Mouse (Mus musculus): Measurements from ENCODE around the gene Pard3b. TPM values are rescaled to one million over a fixed set of nuclear protein-coding genes. Genes with fewer than 3 reads are reported as not detected.

The Pard3b gene
- total and polyA plus RNA-seq, 2 experiments: 0.50 to 3.0 TPM

- peak; percentile 30 for DNase-seq (ENCODE audit: extremely low read depth, low read depth, low spot score)
- no peak for TF ChIP-seq CTCF (IDR thresholded peaks at IDR 0.05; ENCODE audit: low read depth, low read length)
- TF ChIP-seq POLR2A (IDR thresholded peaks at IDR 0.05; ENCODE audit: extremely low read depth, insufficient read depth, low read length): no peak
- Histone ChIP-seq H3K27ac (replicated peaks; ENCODE audit: insufficient read depth, low read depth, low read length) (no peak overlapping the region), H3K79me2 (ENCODE audit: control insufficient read depth, insufficient read depth, low read length) (no peaks in the 10 kb centered on the region), H3K4me3 (ENCODE audit: insufficient read depth, low read depth, low read length) (no peak overlapping the region), H3K9ac (ENCODE audit: low read depth, low read length) (no peak overlapping the region), H3K36me3 (ENCODE audit: control insufficient read depth, insufficient read depth, low read length) (no peaks in the 10 kb centered on the region), H3K4me1 (ENCODE audit: control insufficient read depth, insufficient read depth, low read length) (no peaks in the 10 kb centered on the region), H3K27me3 (ENCODE audit: control insufficient read depth, insufficient read depth, low read length) (no peaks in the 10 kb centered on the region)
- 100% methylated on average over 1 of the region's 1 CpGs for WGBS
These were observed 483.8 kb downstream of the Pard3b start for GRCm38 (mm10) chr1:62122426-62122825.

GRCm38 (mm10) chr1:62129186-62129585 lies 490.6 kb downstream of the Pard3b start:
- H3K79me2 ChIP-seq (ENCODE audit: control insufficient read depth, insufficient read depth, low read length): no peaks in the 10 kb centered on the region
- H3K27me3 ChIP-seq (ENCODE audit: control insufficient read depth, insufficient read depth, low read length): no peaks in the 10 kb centered on the region
- H3K4me3 ChIP-seq (ENCODE audit: insufficient read depth, low read depth, low read length): no peak overlapping the region
- H3K36me3 ChIP-seq (ENCODE audit: control insufficient read depth, insufficient read depth, low read length): no peaks in the 10 kb centered on the region; the same call in 1 of the 2 replicates
- TF ChIP-seq POLR2A (IDR thresholded peaks at IDR 0.05; ENCODE audit: extremely low read depth, insufficient read depth, low read length): no peak
- no peak for TF ChIP-seq CTCF (IDR thresholded peaks at IDR 0.05; ENCODE audit: low read depth, low read length)
- no peak overlapping the region for H3K27ac ChIP-seq (replicated peaks; ENCODE audit: insufficient read depth, low read depth, low read length)
- no peaks in the 10 kb centered on the region for H3K4me1 ChIP-seq (ENCODE audit: control insufficient read depth, insufficient read depth, low read length)
- 65% methylated on average over 2 of the region's 2 CpGs for WGBS
- no peak for DNase-seq (ENCODE audit: extremely low read depth, low read depth, low spot score)
- H3K9ac ChIP-seq (ENCODE audit: low read depth, low read length): no peak overlapping the region

GRCm38 (mm10) chr1:62148134-62148533 lies 509.5 kb downstream of the Pard3b start:
- TF ChIP-seq CTCF (IDR thresholded peaks at IDR 0.05; ENCODE audit: low read depth, low read length) (no peak), POLR2A (IDR thresholded peaks at IDR 0.05; ENCODE audit: extremely low read depth, insufficient read depth, low read length) (no peak)
- Histone ChIP-seq H3K79me2 (ENCODE audit: control insufficient read depth, insufficient read depth, low read length) (no peaks in the 10 kb centered on the region), H3K27me3 (ENCODE audit: control insufficient read depth, insufficient read depth, low read length) (no peaks in the 10 kb centered on the region), H3K27ac (replicated peaks; ENCODE audit: insufficient read depth, low read depth, low read length) (no peak overlapping the region), H3K4me1 (ENCODE audit: control insufficient read depth, insufficient read depth, low read length) (no peaks in the 10 kb centered on the region), H3K4me3 (ENCODE audit: insufficient read depth, low read depth, low read length) (no peak overlapping the region), H3K9ac (ENCODE audit: low read depth, low read length) (no peak overlapping the region), H3K36me3 (ENCODE audit: control insufficient read depth, insufficient read depth, low read length) (no peaks in the 10 kb centered on the region)
- 92% methylated on average over 4 of the region's 4 CpGs for WGBS
- DNase-seq (ENCODE audit: extremely low read depth, low read depth, low spot score): no peak

- Histone ChIP-seq H3K36me3 (ENCODE audit: control insufficient read depth, insufficient read depth, low read length) (no peaks in the 10 kb centered on the region), H3K27ac (replicated peaks; ENCODE audit: insufficient read depth, low read depth, low read length) (no peak overlapping the region), H3K27me3 (ENCODE audit: control insufficient read depth, insufficient read depth, low read length) (no peaks in the 10 kb centered on the region), H3K4me3 (ENCODE audit: insufficient read depth, low read depth, low read length) (no peak overlapping the region), H3K4me1 (ENCODE audit: control insufficient read depth, insufficient read depth, low read length) (no peaks in the 10 kb centered on the region), H3K79me2 (ENCODE audit: control insufficient read depth, insufficient read depth, low read length) (no peaks in the 10 kb centered on the region), H3K9ac (ENCODE audit: low read depth, low read length) (no peak overlapping the region)
- WGBS: 85% methylated on average over 6 of the region's 6 CpGs
- TF ChIP-seq CTCF (IDR thresholded peaks at IDR 0.05; ENCODE audit: low read depth, low read length) (no peak), POLR2A (IDR thresholded peaks at IDR 0.05; ENCODE audit: extremely low read depth, insufficient read depth, low read length) (no peak)
- DNase-seq (ENCODE audit: extremely low read depth, low read depth, low spot score): no peak
These were observed 510.2 kb downstream of the Pard3b start for GRCm38 (mm10) chr1:62148786-62149185.

GRCm38 (mm10) chr1:62155970-62156369 lies 517.3 kb downstream of the Pard3b start:
- Histone ChIP-seq H3K4me1 (ENCODE audit: control insufficient read depth, insufficient read depth, low read length) (no peaks in the 10 kb centered on the region), H3K27me3 (ENCODE audit: control insufficient read depth, insufficient read depth, low read length) (no peaks in the 10 kb centered on the region), H3K79me2 (ENCODE audit: control insufficient read depth, insufficient read depth, low read length) (no peaks in the 10 kb centered on the region), H3K27ac (replicated peaks; ENCODE audit: insufficient read depth, low read depth, low read length) (no peak overlapping the region), H3K9ac (ENCODE audit: low read depth, low read length) (no peak overlapping the region), H3K4me3 (ENCODE audit: insufficient read depth, low read depth, low read length) (no peak overlapping the region), H3K36me3 (ENCODE audit: control insufficient read depth, insufficient read depth, low read length) (no peaks in the 10 kb centered on the region)
- DNase-seq (ENCODE audit: extremely low read depth, low read depth, low spot score): no peak
- 91% methylated on average over 1 of the region's 1 CpGs for WGBS
- TF ChIP-seq CTCF (IDR thresholded peaks at IDR 0.05; ENCODE audit: low read depth, low read length) (no peak), POLR2A (IDR thresholded peaks at IDR 0.05; ENCODE audit: extremely low read depth, insufficient read depth, low read length) (no peak)

- Histone ChIP-seq H3K36me3 (ENCODE audit: control insufficient read depth, insufficient read depth, low read length) (no peaks in the 10 kb centered on the region), H3K79me2 (ENCODE audit: control insufficient read depth, insufficient read depth, low read length) (no peaks in the 10 kb centered on the region), H3K9ac (ENCODE audit: low read depth, low read length) (no peak overlapping the region), H3K4me1 (ENCODE audit: control insufficient read depth, insufficient read depth, low read length) (no peaks in the 10 kb centered on the region), H3K27ac (replicated peaks; ENCODE audit: insufficient read depth, low read depth, low read length) (no peak overlapping the region), H3K4me3 (ENCODE audit: insufficient read depth, low read depth, low read length) (no peak overlapping the region), H3K27me3 (ENCODE audit: control insufficient read depth, insufficient read depth, low read length) (no peaks in the 10 kb centered on the region)
- DNase-seq (ENCODE audit: extremely low read depth, low read depth, low spot score): no peak
- TF ChIP-seq POLR2A (IDR thresholded peaks at IDR 0.05; ENCODE audit: extremely low read depth, insufficient read depth, low read length) (no peak), CTCF (IDR thresholded peaks at IDR 0.05; ENCODE audit: low read depth, low read length) (no peak)
- WGBS: 93% methylated on average over 2 of the region's 2 CpGs
These were observed 521.0 kb downstream of the Pard3b start for GRCm38 (mm10) chr1:62159592-62159991.

All from liver, adult 2 months (tissue).